Mouse (Mus musculus): ENCODE measurements at regions not wholly inside any gene's neighbourhood (a gene's known extent, or its start where the extent isn't known, plus 50 kb on each side); places are given as distances from the start of the nearest gene placed in this dataset.

GRCm38 (mm10) chr14:99391700-99392099, 93.2 kb downstream of the Klf5 start:
- DNase-seq: no peak
- Histone ChIP-seq H3K9me3 (replicated peaks) (no peaks in the 10 kb centered on the region), H3K27me3 (no peaks in the 10 kb centered on the region), H3K4me2 (no peak overlapping the region), H3K9ac (no peak overlapping the region), H3K27ac (no peak overlapping the region), H3K36me3 (no peaks in the 10 kb centered on the region), H3K4me3 (replicated peaks) (no peak overlapping the region), H3K4me1 (replicated peaks) (no peaks in the 10 kb centered on the region)
- ATAC-seq (ENCODE audit: low read depth): no peak
- 75% methylated on average over 7 of the region's 7 CpGs for WGBS (ENCODE audit: insufficient replicate concordance)

GRCm38 (mm10) chr14:99392813-99393212, 94.3 kb downstream of the Klf5 start:
- ATAC-seq (ENCODE audit: low read depth) (no peak), DNase-seq (no peak)
- Histone ChIP-seq H3K36me3 (no peaks in the 10 kb centered on the region), H3K4me2 (no peak overlapping the region), H3K27me3 (no peaks in the 10 kb centered on the region), H3K9me3 (replicated peaks) (no peaks in the 10 kb centered on the region), H3K9ac (no peak overlapping the region), H3K4me3 (replicated peaks) (no peak overlapping the region), H3K4me1 (replicated peaks) (no peaks in the 10 kb centered on the region), H3K27ac (no peak overlapping the region)
- 49% methylated on average over 2 of the region's 2 CpGs for WGBS (ENCODE audit: insufficient replicate concordance)

- no peaks in the 10 kb centered on the region for H3K27me3 ChIP-seq
- ATAC-seq (ENCODE audit: low read depth): no peak
- whole genome bisulfite sequencing (ENCODE audit: insufficient replicate concordance): 63% methylated on average over 8 of the region's 8 CpGs
- no peak overlapping the region for H3K4me2 ChIP-seq
- no peaks in the 10 kb centered on the region for H3K36me3 ChIP-seq
- no peaks in the 10 kb centered on the region for H3K9me3 ChIP-seq (replicated peaks)
- H3K4me3 ChIP-seq (replicated peaks): no peak overlapping the region
- no peak for DNase-seq
- no peak overlapping the region for H3K9ac ChIP-seq
- no peaks in the 10 kb centered on the region for H3K4me1 ChIP-seq (replicated peaks)
- H3K27ac ChIP-seq: no peak overlapping the region
Measured at GRCm38 (mm10) chr14:99393611-99394010, 95.1 kb downstream of the Klf5 start.

DNA sequence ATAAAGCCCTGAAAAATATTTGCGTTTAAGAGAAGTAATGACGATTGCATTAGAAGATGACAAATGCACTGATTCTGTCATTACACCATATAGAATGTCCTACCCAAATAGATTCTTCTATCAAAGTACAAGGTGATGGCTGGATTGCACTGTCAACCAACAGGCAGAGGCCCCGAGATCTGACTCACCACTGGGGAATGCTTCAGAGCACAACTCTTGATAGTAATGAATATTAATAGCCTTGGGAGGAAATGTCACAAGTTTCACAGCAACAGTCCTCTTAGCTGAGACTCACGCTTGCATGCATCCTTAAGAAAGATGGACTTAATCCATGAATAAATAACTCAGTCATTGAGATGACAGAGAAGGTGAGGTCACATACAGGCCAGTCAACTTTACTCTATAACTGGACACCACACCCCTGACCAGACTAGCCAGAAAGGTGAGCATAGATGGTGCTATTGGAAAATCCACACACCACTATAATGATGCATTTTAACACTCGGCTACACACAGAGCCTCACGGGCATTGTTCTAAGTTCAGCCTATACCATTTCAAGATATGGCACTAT, 104.8 kb downstream of the Klf5 start:
- H3K4me1 ChIP-seq (replicated peaks): no peaks in the 10 kb centered on the region
- DNase-seq (no peak), ATAC-seq (ENCODE audit: low read depth) (no peak)
- no peaks in the 10 kb centered on the region for H3K36me3 ChIP-seq
- H3K4me2 ChIP-seq: no peak overlapping the region
- no peak overlapping the region for H3K9ac ChIP-seq
- WGBS (ENCODE audit: insufficient replicate concordance): 68% methylated on average over 6 of the region's 6 CpGs
- H3K27me3 ChIP-seq: no peaks in the 10 kb centered on the region
- no peak overlapping the region for H3K27ac ChIP-seq
- no peaks in the 10 kb centered on the region for H3K9me3 ChIP-seq (replicated peaks)
- no peak overlapping the region for H3K4me3 ChIP-seq (replicated peaks)

GRCm38 (mm10) chr14:99405228-99405627, 106.7 kb downstream of the Klf5 start:
- H3K4me1 ChIP-seq (replicated peaks): no peaks in the 10 kb centered on the region
- WGBS (ENCODE audit: insufficient replicate concordance): 35% methylated on average over 5 of the region's 5 CpGs
- H3K4me2 ChIP-seq: no peak overlapping the region
- no peak overlapping the region for H3K4me3 ChIP-seq (replicated peaks)
- H3K27me3 ChIP-seq: no peaks in the 10 kb centered on the region
- DNase-seq (no peak), ATAC-seq (ENCODE audit: low read depth) (no peak)
- H3K9me3 ChIP-seq (replicated peaks): no peaks in the 10 kb centered on the region
- H3K36me3 ChIP-seq: no peaks in the 10 kb centered on the region
- H3K27ac ChIP-seq: no peak overlapping the region
- no peak overlapping the region for H3K9ac ChIP-seq

DNA sequence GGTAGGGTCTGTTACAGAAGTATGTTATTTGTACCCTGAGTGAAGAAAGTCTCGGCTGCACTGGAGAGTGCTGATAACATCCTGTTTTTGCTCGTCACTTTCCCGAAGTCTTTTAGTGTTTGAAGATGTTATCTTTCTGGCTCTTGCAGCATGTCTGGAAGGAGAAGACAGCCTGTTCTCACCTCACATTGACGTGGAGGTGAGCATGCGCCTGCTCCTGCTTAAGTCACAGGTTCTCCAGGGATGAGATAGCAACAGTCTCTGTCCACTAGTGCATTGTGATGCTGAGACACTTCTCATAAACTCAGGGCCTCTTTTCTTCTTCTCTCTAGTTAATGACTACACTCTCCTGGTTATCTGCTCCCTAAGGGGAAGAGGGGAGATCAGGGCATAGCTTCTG, 113.3 kb downstream of the Klf5 start:
- ATAC-seq (ENCODE audit: low read depth) (no peak), DNase-seq (no peak)
- Histone ChIP-seq H3K27ac (no peak overlapping the region), H3K4me2 (no peak overlapping the region), H3K4me3 (replicated peaks) (no peak overlapping the region), H3K4me1 (replicated peaks) (no peaks in the 10 kb centered on the region), H3K9ac (no peak overlapping the region), H3K36me3 (no peaks in the 10 kb centered on the region), H3K9me3 (replicated peaks) (no peaks in the 10 kb centered on the region), H3K27me3 (no peaks in the 10 kb centered on the region)
- WGBS (ENCODE audit: insufficient replicate concordance): 22% methylated on average over 5 of the region's 5 CpGs

DNA sequence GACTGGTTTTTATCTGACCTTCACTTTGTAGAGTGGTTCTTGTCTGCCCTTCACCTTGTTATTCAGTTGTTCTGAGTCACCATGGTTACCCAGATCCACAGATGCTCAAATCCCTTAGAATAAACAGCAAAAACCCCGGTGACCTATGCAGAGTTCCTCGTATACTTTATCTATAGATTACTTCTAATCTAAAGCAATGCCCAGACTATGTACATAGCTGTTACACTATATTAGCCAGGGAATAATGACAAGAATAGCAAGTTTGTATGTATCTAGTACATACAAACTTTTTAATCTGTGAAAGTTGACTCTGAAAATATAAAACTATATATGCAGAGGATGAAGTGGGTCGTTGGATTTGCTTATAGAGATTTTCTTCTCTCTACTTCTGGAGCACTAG, 117.7 kb downstream of the Klf5 start:
- ATAC-seq (ENCODE audit: low read depth) (no peak), DNase-seq (no peak)
- 53% methylated on average over 3 of the region's 3 CpGs for WGBS (ENCODE audit: insufficient replicate concordance)
- Histone ChIP-seq H3K9me3 (replicated peaks) (no peaks in the 10 kb centered on the region), H3K27ac (no peak overlapping the region), H3K36me3 (no peaks in the 10 kb centered on the region), H3K4me2 (no peak overlapping the region), H3K27me3 (no peaks in the 10 kb centered on the region), H3K4me1 (replicated peaks) (no peaks in the 10 kb centered on the region), H3K4me3 (replicated peaks) (no peak overlapping the region), H3K9ac (no peak overlapping the region)

GRCm38 (mm10) chr14:99418970-99419369, 120.5 kb downstream of the Klf5 start:
- no peak overlapping the region for H3K4me2 ChIP-seq
- H3K9me3 ChIP-seq (replicated peaks): no peaks in the 10 kb centered on the region
- no peak overlapping the region for H3K27ac ChIP-seq
- DNase-seq: no peak
- no peak overlapping the region for H3K4me3 ChIP-seq (replicated peaks)
- ATAC-seq (ENCODE audit: low read depth): no peak
- no peaks in the 10 kb centered on the region for H3K4me1 ChIP-seq (replicated peaks)
- H3K36me3 ChIP-seq: no peaks in the 10 kb centered on the region
- no peak overlapping the region for H3K9ac ChIP-seq
- WGBS (ENCODE audit: insufficient replicate concordance): 45% methylated on average over 5 of the region's 5 CpGs
- H3K27me3 ChIP-seq: no peaks in the 10 kb centered on the region

DNA sequence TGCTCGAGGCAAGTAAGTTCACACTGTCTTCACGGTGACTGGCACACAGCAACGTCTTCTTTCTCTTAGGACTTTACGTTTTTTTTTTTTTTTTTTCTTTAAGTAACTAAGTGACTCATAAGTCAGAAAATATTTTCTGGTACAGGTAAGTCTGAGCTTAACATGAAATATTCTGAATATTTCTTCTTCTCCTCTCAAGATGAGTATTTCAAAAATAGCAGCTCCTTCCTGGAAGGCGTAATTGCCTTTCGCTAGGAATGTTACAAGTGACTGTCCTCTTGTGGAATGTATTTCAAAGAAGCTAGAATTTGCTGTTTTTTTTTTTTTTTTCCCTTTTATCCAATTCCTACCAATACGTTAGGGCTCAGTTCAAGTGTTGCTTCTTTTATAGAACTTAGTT, 124.8 kb downstream of the Klf5 start:
- no peak for DNase-seq
- no peak for ATAC-seq (ENCODE audit: low read depth)
- no peak overlapping the region for H3K4me2 ChIP-seq
- H3K27ac ChIP-seq: no peak overlapping the region
- no peaks in the 10 kb centered on the region for H3K9me3 ChIP-seq (replicated peaks)
- no peak overlapping the region for H3K4me3 ChIP-seq (replicated peaks)
- 74% methylated on average over 7 of the region's 7 CpGs for WGBS (ENCODE audit: insufficient replicate concordance)
- no peaks in the 10 kb centered on the region for H3K4me1 ChIP-seq (replicated peaks)
- H3K9ac ChIP-seq: no peak overlapping the region
- no peaks in the 10 kb centered on the region for H3K27me3 ChIP-seq
- H3K36me3 ChIP-seq: no peaks in the 10 kb centered on the region

GRCm38 (mm10) chr14:99427049-99427448, 128.6 kb downstream of the Klf5 start:
- no peaks in the 10 kb centered on the region for H3K4me1 ChIP-seq (replicated peaks)
- no peaks in the 10 kb centered on the region for H3K27me3 ChIP-seq
- no peak for ATAC-seq (ENCODE audit: low read depth)
- no peak for DNase-seq
- no peaks in the 10 kb centered on the region for H3K36me3 ChIP-seq
- H3K4me3 ChIP-seq (replicated peaks): no peak overlapping the region
- no peaks in the 10 kb centered on the region for H3K9me3 ChIP-seq (replicated peaks)
- no peak overlapping the region for H3K4me2 ChIP-seq
- 64% methylated on average over 3 of the region's 3 CpGs for WGBS (ENCODE audit: insufficient replicate concordance)
- no peak overlapping the region for H3K9ac ChIP-seq
- H3K27ac ChIP-seq: no peak overlapping the region

GRCm38 (mm10) chr14:99430323-99430722, 131.8 kb downstream of the Klf5 start:
- WGBS (ENCODE audit: insufficient replicate concordance): 78% methylated on average over 4 of the region's 4 CpGs
- ATAC-seq (ENCODE audit: low read depth): no peak

DNA sequence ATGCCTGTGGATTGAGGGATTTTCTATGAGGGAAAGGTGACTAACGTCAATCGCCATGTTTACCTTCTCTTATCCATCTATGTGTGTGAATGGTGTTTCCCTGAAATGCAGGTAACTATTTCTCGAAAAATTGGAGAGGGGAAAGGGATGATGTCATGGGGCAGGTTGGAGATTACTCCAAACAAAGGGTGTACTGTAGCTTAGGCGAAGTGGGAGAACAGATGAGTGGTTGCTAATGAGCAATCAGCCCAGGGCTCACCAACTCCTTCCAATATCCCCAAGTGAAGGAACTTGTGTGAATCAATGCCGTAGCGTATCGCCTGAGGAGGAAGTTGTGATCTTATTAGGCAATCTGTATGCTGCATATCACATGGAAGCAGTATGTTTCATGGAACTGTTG, 133.2 kb downstream of the Klf5 start:
- Histone ChIP-seq H3K27ac (no peak overlapping the region), H3K36me3 (no peaks in the 10 kb centered on the region), H3K27me3 (no peaks in the 10 kb centered on the region), H3K4me2 (no peak overlapping the region), H3K4me3 (replicated peaks) (no peak overlapping the region), H3K9me3 (replicated peaks) (no peaks in the 10 kb centered on the region), H3K9ac (no peak overlapping the region), H3K4me1 (replicated peaks) (no peaks in the 10 kb centered on the region)
- DNase-seq (no peak), ATAC-seq (ENCODE audit: low read depth) (no peak)
- whole genome bisulfite sequencing (ENCODE audit: insufficient replicate concordance): 69% methylated on average over 7 of the region's 7 CpGs

More at GRCm38 (mm10) chr14:99430323-99430722, 131.8 kb downstream of the Klf5 start:
- Histone ChIP-seq H3K9ac (no peak overlapping the region), H3K27me3 (no peaks in the 10 kb centered on the region), H3K4me1 (replicated peaks) (no peaks in the 10 kb centered on the region), H3K27ac (no peak overlapping the region), H3K4me2 (no peak overlapping the region), H3K9me3 (replicated peaks) (no peaks in the 10 kb centered on the region), H3K4me3 (replicated peaks) (no peak overlapping the region), H3K36me3 (no peaks in the 10 kb centered on the region)
- DNase-seq: no peak
